Mouse (Mus musculus) adrenal gland, adult 18-20 months (tissue): Measurements from ENCODE around the gene Mycn. TPM values are rescaled to one million over a fixed set of nuclear protein-coding genes. Genes with fewer than 3 reads are reported as not detected.

Source experiments
- DNase-seq, 2 experiments: peaks; one replicate each; pipeline ENCODE4 v3.0.0; 2021 to 2022; ENCODE audit warnings: low spot score in 2 of 2
- long read RNA-seq, 2 experiments: library from polyadenylated mRNA; stranded (forward); transcript quantifications; one replicate each; pipeline ENCODE4 v2.0.0; 2021
- total RNA-seq, 2 experiments: library from RNA; stranded (reverse); gene quantifications; 1 replicate in 1 of 2; 2 replicates in 1 of 2; pipeline ENCODE4 v1.2.3; 2021

Mycn gene
- total RNA-seq, result 1 to 10 TPM; 7.1 to 7.4 TPM
- long read RNA-seq, experiment 1, transcript Mycn-201 (3 exons, 2,674 nt), result major isoform, 9 of 10 reads
- long read RNA-seq, experiment 1, partial matches to known transcripts, result 1 of 10 reads
- long read RNA-seq, experiment 1, other reads (novel, unspliced or antisense), result 0 of 10 reads
- long read RNA-seq, experiment 2, transcript Mycn-201 (3 exons, 2,674 nt), result major isoform, 22 of 26 reads
- long read RNA-seq, experiment 2, partial matches to known transcripts, result 0 of 26 reads
- long read RNA-seq, experiment 2, other reads (novel, unspliced or antisense), result 0 of 26 reads

DNA sequence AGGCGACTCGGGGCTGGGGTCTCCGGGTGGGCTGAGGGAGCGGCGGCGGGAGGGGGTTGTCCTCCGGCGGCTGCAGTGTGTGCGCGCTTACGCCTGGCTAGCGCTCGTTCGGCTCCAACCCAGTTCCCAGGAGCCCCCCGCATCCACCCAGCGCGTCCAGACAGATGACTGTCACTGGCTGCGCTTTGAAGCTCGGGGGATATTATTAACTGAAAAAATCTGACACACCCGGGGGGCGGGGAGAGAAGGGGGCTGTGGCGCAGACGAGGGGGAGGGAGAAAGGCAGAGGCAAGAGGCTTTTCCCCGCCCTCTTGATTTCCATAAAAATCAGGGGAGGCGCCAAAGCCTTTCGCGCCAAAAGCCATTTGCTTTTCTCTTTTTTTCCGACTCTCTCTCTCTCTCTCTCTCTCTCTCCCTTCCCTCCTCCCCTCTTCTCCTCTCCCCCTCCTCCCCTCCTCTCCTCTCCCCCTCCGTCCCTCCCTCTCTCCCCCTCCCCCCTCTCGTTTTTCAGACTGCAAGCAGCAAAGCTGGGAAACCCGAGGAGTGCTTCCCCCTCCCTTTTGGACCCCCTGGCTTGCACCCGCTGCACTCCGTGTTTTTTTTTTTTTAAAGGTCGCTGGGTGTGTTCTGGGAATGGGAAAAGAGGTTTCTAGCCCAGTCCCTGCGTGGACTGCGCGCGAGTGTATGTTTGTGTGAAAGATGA is at the start of gene Mycn:
Gene Mycn, minus strand, starts transcription at position 254 of the 703 bp plus-strand sequence.
- peak; percentile 52 to 58 for DNase-seq

DNA sequence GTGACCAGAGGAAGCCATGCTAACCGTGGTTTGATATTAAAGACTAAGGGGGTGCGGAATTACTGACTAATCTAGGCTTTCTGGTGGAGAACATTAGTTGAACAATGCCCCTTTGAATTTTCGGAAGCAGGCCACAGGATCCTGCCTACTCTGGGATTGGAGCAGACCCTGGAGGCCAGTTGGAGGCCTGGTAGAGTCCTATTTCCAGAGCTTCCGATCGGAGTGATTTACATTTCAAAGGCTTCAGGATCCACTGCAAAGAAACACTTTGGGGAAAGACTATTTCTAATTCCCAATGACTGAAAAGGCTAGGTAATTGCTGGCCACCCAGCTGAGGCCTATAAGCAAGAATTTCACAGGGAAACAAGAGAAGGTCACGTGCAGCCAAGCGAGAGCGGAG is 45.7 kb upstream of the Mycn start:
- no peak for DNase-seq

DNA sequence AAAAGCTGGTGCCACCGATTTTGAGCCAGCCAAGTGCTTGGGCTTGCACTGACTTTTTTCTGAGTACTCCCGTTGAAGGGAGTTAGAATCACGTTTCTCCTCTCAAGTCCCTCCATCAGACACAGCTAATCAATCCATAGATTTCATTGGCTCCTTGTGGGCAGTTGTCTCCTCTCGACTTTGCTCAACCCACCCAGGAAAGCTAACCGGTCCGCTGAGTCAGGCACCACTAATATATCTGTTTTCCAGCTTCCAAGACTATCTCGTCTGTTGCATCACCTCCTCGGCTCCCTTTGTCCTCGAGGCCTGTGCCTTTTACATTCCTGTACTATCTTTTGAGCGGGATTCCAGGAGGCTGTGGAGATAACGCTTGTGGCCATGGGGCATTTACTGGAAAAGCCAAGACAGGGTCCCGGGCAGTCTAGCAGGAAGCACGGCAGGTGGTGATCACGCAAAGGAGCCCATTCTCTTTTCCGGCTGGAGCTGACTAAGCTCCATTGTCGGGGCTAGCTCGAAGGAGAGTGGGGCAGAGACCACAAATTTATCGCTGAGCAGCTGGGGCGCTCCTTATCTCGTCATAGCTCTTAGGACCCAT is 45.0 kb upstream of the Mycn start:
- no peak for DNase-seq

- no peak for DNase-seq
Observed at GRCm38 (mm10) chr12:12983032-12983431, 41.3 kb upstream of the Mycn start.

- no peak for DNase-seq
Observed at GRCm38 (mm10) chr12:12975397-12975796, 33.7 kb upstream of the Mycn start.

- no peak for DNase-seq
Observed at GRCm38 (mm10) chr12:12972756-12973435, 31.2 kb upstream of the Mycn start.

- no peak for DNase-seq
Observed at GRCm38 (mm10) chr12:12967946-12968345, 26.2 kb upstream of the Mycn start.

DNA sequence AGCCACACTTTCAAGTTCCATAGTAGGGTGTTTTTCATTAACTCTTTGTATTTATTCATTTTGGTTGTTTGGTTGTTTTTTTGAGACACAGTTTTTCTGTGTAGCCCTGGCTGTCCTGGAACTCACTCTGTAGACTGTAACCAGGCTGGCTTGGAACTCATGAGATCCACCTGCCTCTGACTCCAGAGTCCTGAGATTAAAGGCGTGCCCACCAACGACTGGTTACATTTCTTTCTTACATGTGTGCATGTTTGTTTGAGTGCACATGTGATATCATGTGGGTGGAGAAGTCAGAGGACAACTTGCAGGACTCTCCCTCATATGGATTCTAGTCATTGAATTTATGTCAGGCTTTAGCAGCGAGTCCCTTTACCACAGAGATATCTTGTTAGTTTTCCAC is 23.1 kb upstream of the Mycn start:
- DNase-seq, result no peak

DNA sequence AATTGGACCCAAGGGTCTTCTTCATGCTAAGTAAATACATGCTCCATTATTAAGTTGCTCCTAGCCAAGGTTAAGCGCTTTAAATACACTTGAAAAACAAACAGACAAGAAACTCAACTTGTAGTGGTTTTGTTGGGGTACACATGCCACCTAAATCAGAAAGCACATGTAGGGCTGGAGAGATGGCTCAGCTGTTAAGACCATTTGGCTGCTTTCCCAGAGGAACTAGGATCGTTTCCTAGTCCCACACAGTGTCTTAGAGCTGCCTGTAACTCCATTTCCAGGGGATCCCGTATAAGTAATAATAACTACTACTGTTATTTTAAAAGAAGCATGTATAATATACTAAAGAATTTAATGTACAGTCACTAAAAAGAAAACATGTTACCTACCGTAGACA is 5.9 kb upstream of the Mycn start:
- no peak for DNase-seq

DNA sequence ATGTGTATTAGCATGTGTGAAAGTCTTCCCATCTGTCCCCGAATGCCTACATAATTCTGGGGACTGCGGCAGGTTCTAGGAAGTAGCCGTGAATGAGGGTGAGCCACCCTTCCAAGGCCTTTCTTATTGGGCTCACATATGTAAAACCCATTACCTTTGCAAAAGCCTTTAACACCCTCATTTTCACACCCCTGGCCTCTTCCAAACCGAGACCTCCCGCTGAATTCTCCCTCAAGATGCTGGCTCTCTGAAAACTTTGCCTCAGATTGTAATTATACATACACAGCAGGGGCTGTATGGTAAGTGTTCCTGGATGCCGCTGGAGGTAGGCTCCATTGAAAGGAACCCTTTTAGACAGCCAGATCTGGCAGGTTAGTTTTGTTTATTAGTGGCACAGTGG is 1.6 kb upstream of the Mycn start:
- DNase-seq, result no peak

DNA sequence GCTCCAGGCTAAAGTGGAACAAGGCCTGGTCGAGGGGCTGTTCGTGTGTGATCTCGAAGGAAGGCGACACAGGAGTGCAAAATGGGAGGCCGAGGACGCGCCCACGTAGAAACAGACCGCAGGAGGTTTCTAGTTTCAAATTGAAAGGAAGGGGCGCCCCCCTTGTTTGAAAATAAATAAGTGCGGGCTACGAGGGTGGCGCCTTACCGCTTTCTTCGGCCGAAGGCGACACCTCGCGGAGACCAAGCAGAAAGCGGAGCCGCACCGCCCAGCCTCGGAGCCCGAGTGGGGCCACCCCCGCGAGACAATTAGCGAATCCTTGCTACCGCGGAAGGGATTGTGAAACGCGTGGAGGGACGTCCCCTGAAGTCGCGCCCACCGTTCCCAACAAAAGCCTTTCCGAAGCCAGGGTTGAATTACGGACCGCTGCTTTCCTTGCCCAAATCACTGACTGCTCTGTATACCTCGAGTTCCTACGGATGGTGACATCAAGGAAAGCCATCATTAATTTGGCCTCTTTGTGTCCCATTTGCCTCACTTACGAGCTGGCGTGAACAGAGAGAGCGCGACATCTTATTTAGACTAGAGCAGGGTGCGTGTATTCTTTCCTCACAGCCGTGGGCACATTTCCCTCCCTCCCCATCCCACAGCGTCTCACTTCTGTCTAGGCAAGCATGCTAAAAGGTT is 793 bp upstream of the Mycn start:
- DNase-seq, result peak; percentile 76

DNA sequence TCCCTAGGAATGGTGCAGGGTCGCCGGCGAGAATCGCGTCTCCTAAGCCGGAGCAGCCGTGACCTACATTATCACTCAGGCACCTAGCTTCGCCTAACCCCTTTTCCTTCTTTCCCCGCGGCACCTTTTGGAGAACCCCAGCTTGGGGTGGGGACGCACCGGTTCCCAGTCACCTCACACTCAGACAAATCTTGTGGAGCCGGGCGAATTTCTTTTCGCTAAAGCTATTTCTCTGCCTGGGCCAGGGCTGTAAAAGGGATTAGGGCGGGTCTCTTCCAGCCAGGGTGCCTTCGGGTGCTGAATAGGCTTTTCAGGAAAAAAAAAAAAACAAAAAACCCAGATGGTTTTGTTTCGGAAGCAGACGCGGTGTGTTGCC is 597 bp downstream of the Mycn start:
- peak; percentile 9 to 26 for DNase-seq

- peak; percentile 11 to 24 for DNase-seq
Observed at GRCm38 (mm10) chr12:12940466-12941128, 1.1 kb downstream of the Mycn start.

DNA sequence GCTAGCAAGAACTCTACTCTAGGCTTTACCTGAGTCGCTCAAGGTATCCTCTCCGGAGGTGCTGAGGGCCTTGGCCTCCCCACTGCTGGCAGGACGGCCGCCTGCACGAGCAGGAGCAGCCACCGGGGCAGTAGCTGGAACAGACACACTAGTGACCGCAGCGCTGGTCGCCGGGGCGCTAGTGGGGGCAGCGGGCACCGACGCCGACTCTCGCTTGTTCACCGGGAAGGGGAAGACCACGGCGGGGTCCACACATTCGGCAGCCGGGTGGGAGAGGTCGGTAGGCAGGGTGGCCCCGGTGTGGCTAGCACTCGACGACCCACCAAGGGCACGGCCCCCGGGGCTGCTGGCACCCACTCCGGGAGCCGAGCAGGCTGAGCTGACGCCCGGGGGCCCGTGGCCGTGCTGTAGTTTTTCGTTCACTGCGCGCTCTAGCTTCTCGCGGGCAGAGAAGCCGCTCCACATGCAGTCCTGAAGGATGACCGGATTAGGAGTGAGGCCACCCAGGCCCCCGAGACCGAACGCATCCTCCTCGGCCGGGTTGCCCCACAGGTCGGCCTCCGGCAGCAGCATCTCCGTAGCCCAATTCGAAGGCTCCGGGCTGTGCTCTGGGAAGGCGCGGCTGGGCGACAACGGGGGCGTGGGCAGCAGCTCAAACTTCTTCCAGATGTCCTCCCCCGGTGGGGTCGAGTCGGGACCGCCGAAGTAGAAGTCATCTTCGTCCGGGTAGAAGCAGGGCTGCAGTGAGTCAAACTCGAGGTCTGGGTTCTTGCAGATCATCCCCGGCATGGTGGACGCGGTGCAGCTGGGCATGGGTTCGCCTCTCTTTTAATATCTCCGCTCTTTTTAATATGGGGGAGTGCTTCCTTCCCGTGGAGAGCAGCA is 1.9 kb downstream of the Mycn start:
- peak; percentile 24 to 32 for DNase-seq

GRCm38 (mm10) chr12:12938850-12939249 is 2.9 kb downstream of the Mycn start:
- DNase-seq, result peak; percentile 29 to 44

- DNase-seq, result peak in 1 of 2 experiments; percentile 16
Observed at GRCm38 (mm10) chr12:12938361-12938760, 3.4 kb downstream of the Mycn start.

GRCm38 (mm10) chr12:12937746-12938145 is 4.0 kb downstream of the Mycn start:
- DNase-seq, result no peak

DNA sequence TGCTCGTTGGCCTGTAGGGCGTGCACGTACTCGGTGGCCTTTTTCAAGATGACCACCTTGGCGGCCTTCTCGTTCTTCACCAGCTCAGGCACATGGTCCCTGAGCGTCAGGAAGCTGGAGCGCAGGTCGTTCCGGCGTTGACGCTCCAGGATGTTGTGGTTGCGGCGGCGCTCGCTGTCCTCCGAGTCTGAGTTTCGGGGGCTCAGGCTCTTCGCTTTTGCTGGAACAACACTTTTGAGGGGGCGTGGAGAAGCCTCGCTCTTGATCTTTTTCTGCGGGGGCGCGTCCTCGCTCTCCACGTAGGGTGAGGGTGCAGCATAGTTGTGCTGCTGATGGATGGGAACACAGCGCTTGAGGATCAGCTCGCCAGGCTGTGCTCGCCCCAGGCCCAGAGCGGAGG is 4.6 kb downstream of the Mycn start:
- DNase-seq, result no peak

- DNase-seq, result no peak
Observed at GRCm38 (mm10) chr12:12932238-12932637, 9.5 kb downstream of the Mycn start.

DNA sequence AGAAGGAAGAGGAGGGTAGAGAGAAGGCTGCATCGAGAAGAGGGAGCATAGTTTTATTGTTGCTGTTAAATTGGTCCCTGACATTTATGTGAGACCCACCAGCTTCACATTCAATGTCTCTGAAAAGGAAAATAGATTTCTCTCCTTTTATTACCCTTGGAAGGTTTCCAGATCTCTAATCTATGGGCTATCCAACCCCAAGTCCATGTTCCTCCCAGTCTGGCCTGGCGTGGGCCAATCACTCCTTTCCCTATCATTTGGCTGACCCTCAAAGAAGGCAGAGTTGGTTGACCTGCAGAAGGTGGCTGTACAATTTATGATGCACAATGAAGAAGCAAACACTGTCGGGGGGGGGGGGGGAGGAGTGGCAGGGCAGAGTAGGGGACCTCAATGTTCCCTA is 13.5 kb downstream of the Mycn start:
- DNase-seq, result no peak
